Mouse (Mus musculus): Measurements from ENCODE around the gene Fntb.

The Fntb gene

GRCm38 (mm10) chr12:76765354-76765851 is at the start of gene Fntb, which contains the start of gene Churc1:
Fntb (plus strand) TSS chr12:76765589.
Churc1 (plus strand) TSS chr12:76765538.
- DNase-seq (ENCODE audit: low read depth, low spot score) = peak; percentile 100

GRCm38 (mm10) chr12:76718384-76718783 is 47.0 kb upstream of the Fntb start:
- DNase-seq (ENCODE audit: low read depth, low spot score) = no peak

GRCm38 (mm10) chr12:76720572-76720971 is 44.8 kb upstream of the Fntb start:
- no peak for DNase-seq (ENCODE audit: low read depth, low spot score)

- no peak for DNase-seq (ENCODE audit: low read depth, low spot score)
These were observed 43.4 kb upstream of the Fntb start for GRCm38 (mm10) chr12:76722026-76722425.

- DNase-seq (ENCODE audit: low read depth, low spot score) = no peak
These were observed 37.4 kb upstream of the Fntb start for GRCm38 (mm10) chr12:76727955-76728354.

- no peak for DNase-seq (ENCODE audit: low read depth, low spot score)
These were observed 14.4 kb upstream of the Fntb start for GRCm38 (mm10) chr12:76750866-76751459.

GRCm38 (mm10) chr12:76752652-76753318 is 12.6 kb upstream of the Fntb start:
- DNase-seq (ENCODE audit: low read depth, low spot score) = peak; percentile 82

GRCm38 (mm10) chr12:76765901-76766630 is 677 bp downstream of the Fntb start:
- DNase-seq (ENCODE audit: low read depth, low spot score) = no peak

- no peak for DNase-seq (ENCODE audit: low read depth, low spot score)
These were observed 5.6 kb downstream of the Fntb start for GRCm38 (mm10) chr12:76770841-76771500.

- DNase-seq (ENCODE audit: low read depth, low spot score) = no peak
These were observed 6.2 kb downstream of the Fntb start for GRCm38 (mm10) chr12:76771540-76771939.

- no peak for DNase-seq (ENCODE audit: low read depth, low spot score)
These were observed 9.3 kb downstream of the Fntb start for GRCm38 (mm10) chr12:76774652-76775051.

- DNase-seq (ENCODE audit: low read depth, low spot score) = no peak
These were observed 9.7 kb downstream of the Fntb start for GRCm38 (mm10) chr12:76775132-76775531.

- DNase-seq (ENCODE audit: low read depth, low spot score) = no peak
These were observed 11.5 kb downstream of the Fntb start for GRCm38 (mm10) chr12:76776898-76777297.

- no peak for DNase-seq (ENCODE audit: low read depth, low spot score)
These were observed 12.5 kb downstream of the Fntb start for GRCm38 (mm10) chr12:76777845-76778244.

GRCm38 (mm10) chr12:76778305-76779083 is 13.1 kb downstream of the Fntb start:
- DNase-seq (ENCODE audit: low read depth, low spot score) = no peak

GRCm38 (mm10) chr12:76779951-76780350 is 14.6 kb downstream of the Fntb start:
- no peak for DNase-seq (ENCODE audit: low read depth, low spot score)

- DNase-seq (ENCODE audit: low read depth, low spot score) = no peak
These were observed 15.5 kb downstream of the Fntb start for GRCm38 (mm10) chr12:76780639-76781468.

GRCm38 (mm10) chr12:76784056-76784619 is 18.7 kb downstream of the Fntb start:
- no peak for DNase-seq (ENCODE audit: low read depth, low spot score)

GRCm38 (mm10) chr12:76790446-76791084 is 25.2 kb downstream of the Fntb start:
- no peak for DNase-seq (ENCODE audit: low read depth, low spot score)

All from A20 (cell line).